Mouse (Mus musculus) E14TG2a.4 (cell line): ENCODE measurements around the gene Fnip2.

Experiments used
- CTCF ChIP-seq: conservative IDR thresholded peaks from 2 replicates; pipeline ENCODE4 v1.5.1; 2014; ENCODE audit warnings: low read length
- NANOG ChIP-seq: IDR thresholded peaks from 2 replicates; pipeline ENCODE4 v1.6.1; 2014; ENCODE audit warnings: borderline replicate concordance, low read length, mixed read lengths
- POU5F1 ChIP-seq: IDR thresholded peaks from 2 replicates; pipeline ENCODE4 v1.6.1; 2014; ENCODE audit warnings: low read length, borderline replicate concordance

DNA sequence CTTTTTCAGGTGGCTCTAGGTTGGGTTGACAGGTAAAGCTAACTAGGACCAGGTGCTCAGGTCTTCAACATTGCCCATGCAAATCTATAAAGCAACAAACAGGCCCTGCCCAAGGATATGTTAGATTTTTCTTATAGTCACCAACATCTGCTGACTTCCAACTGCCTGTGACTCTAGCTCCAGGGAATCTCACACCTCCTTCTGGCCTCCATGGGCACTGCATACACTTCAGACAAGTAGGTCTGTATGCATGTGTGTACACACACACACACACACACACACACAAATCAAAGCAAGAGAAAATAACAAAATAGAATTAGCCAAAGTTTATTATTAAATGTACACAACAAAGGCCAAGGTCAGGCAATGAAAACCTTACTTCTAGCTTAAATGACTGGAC, 134.0 kb downstream of the Fnip2 start:
- 0 out of 2 replicates have a peak, but pooled peaks have one; percentile 12 for TF ChIP-seq CTCF
- no peak for TF ChIP-seq POU5F1
- TF ChIP-seq NANOG = no peak
